17 mouse cellular contexts compared by ENCODE assay signal in genomic region chrX:162427698-162428097, GRCm38 (mm10).
"Had no signal": no experiment of that assay in that cellular context is flagged by ENCODE, and none has a peak within 500 bp of the region (broad histone marks: within the 10 kb centered on the region; RNA-seq: fewer than 3 reads in every experiment).

No protein-coding gene starts in this region.

- H3K4me1 ChIP-seq: limb, embryonic 15.5 days; liver, embryonic 12.5 days; megakaryocyte, embryonic 14.5 days; midbrain, embryonic 15.5 days; neural tube, embryonic 13.5 days; stomach, embryonic 15.5 days had no signal

- H3K27ac ChIP-seq: limb, embryonic 15.5 days; liver, embryonic 12.5 days; macrophage; midbrain, embryonic 15.5 days; neural tube, embryonic 13.5 days; stomach, embryonic 15.5 days had no signal

- H3K9ac ChIP-seq: limb, embryonic 15.5 days; liver, embryonic 12.5 days; lung, embryonic 14.5 days; midbrain, embryonic 15.5 days; neural tube, embryonic 13.5 days; stomach, embryonic 15.5 days had no signal

- H3K9me3 ChIP-seq: limb, embryonic 15.5 days; liver, embryonic 12.5 days; megakaryocyte, embryonic 14.5 days; midbrain, embryonic 15.5 days; neural tube, embryonic 13.5 days; stomach, embryonic 15.5 days had no signal

- DNase-seq: kidney, postnatal 25 days; layer of hippocampus, adult 9-11 months; layer of hippocampus, postnatal 36 days; lung, embryonic 14.5 days; lung, postnatal 10 days; retina, postnatal 1 day; right cerebral cortex, postnatal 14 days; thymus, adult 2 months; thymus, postnatal 36 days had no signal

- H3K36me3 ChIP-seq: limb, embryonic 15.5 days; liver, embryonic 12.5 days; midbrain, embryonic 15.5 days; neural tube, embryonic 13.5 days; stomach, embryonic 15.5 days had no signal

- H3K27me3 ChIP-seq: limb, embryonic 15.5 days; liver, embryonic 12.5 days; midbrain, embryonic 15.5 days; stomach, embryonic 15.5 days had no signal

- ATAC-seq: liver, embryonic 12.5 days; midbrain, embryonic 15.5 days had no signal

- H3K4me3 ChIP-seq: limb, embryonic 15.5 days; liver, embryonic 12.5 days; megakaryocyte, embryonic 14.5 days; midbrain, embryonic 15.5 days; neural tube, embryonic 13.5 days; stomach, embryonic 15.5 days had no signal

- H3K4me2 ChIP-seq: limb, embryonic 15.5 days; liver, embryonic 12.5 days; lung, embryonic 14.5 days; midbrain, embryonic 11.5 days; midbrain, embryonic 15.5 days; neural tube, embryonic 13.5 days; stomach, embryonic 15.5 days had no signal
